Mouse (Mus musculus) embryonic facial prominence, embryonic 14.5 days (tissue): Measurements from ENCODE around the gene Pdcd1. TPM values are rescaled to one million over a fixed set of nuclear protein-coding genes. Genes with fewer than 3 reads are reported as not detected.
"Not testable (repeated sequence)": the region's sequence is repeated elsewhere in the genome, so short reads cannot be mapped to it uniquely, and the experiment has no call there.

Experiments
- ATAC-seq: fragments of 200-750 bp; cut with Nextera tagmentation; 2 replicates; pipeline ENCODE4 v1.8.0; 2017; ENCODE audit warnings: low read depth, moderate number of reproducible peaks, moderate TSS enrichment
- DNase-seq: peaks from one replicate; pipeline ENCODE4 v3.0.0-alpha.2; 2015; ENCODE audit warnings: low spot score
- H3K27ac ChIP-seq: fragments of 300-500 bp; sonication (generic); replicated peaks from 2 replicates; pipeline ENCODE4 v1.5.1; 2014; ENCODE audit warnings: low read depth, mild to moderate bottlenecking, low read length, moderate library complexity
- H3K27me3 ChIP-seq: fragments of 300-500 bp; sonication (generic); replicated peaks from 2 replicates; pipeline ENCODE4 v1.6.1; 2014; ENCODE audit warnings: low read length; ENCODE audit not compliant: control insufficient read depth, insufficient read depth
- H3K36me3 ChIP-seq: fragments of 300-500 bp; sonication (generic); 2 replicates; pipeline ENCODE4 v1.6.1; 2014; ENCODE audit warnings: low read length, mixed read lengths; ENCODE audit not compliant: control insufficient read depth, insufficient read depth
- H3K4me1 ChIP-seq: fragments of 300-500 bp; sonication (generic); 2 replicates; pipeline ENCODE4 v1.6.1; 2014; ENCODE audit warnings: antibody characterized with exemption, low read length; ENCODE audit not compliant: control insufficient read depth, insufficient read depth
- H3K4me2 ChIP-seq: fragments of 300-500 bp; sonication (generic); 2 replicates; pipeline ENCODE4 v1.6.1; 2014; ENCODE audit warnings: low read depth, mild to moderate bottlenecking, low read length, moderate library complexity, mixed read lengths
- H3K4me3 ChIP-seq: fragments of 300-500 bp; sonication (generic); 2 replicates; pipeline ENCODE4 v1.5.1; 2014; ENCODE audit warnings: low read depth, mild to moderate bottlenecking, low read length
- H3K9ac ChIP-seq: fragments of 300-500 bp; sonication (generic); 2 replicates; pipeline ENCODE4 v1.6.1; 2014; ENCODE audit warnings: low read depth, mild to moderate bottlenecking, low read length, moderate library complexity, mixed read lengths
- H3K9me3 ChIP-seq: fragments of 300-500 bp; sonication (generic); 2 replicates; pipeline ENCODE4 v1.6.1; 2016; ENCODE audit warnings: low read length; ENCODE audit not compliant: control insufficient read depth
- WGBS: fragments of 180-500 bp; shearing (Covaris S2); extraction: QIAGEN DNeasy Blood & Tissue Kit; methylation state at CpG from one replicate; pipeline ENCODE4 v1.1.7; 2014; 5-methylcytosine and 5-hydroxymethylcytosine counted together
- polyA plus RNA-seq: library from polyadenylated mRNA; unstranded; fragments of >200 nt; fragmentation: Nextera tagmentation; extraction: Ambion mirVana; gene quantifications from 2 replicates; pipeline ENCODE4 v1.2.1, GENCODE M21; 2014

Pdcd1 gene
- polyA plus RNA-seq, 1 experiment from 2014 or later = 0.25 TPM

GRCm38 (mm10) chr1:94078314-94078713, 26.0 kb upstream of the Pdcd1 start:
- no peak; the same call in 1 of the 2 replicates for ATAC-seq
- DNase-seq = peak; percentile 62
- WGBS = 70% methylated on average over 3 of the region's 3 CpGs
- Histone ChIP-seq H3K27ac (no peak overlapping the region), H3K9me3 (no peaks in the 10 kb centered on the region), H3K27me3 (0 out of 2 replicates have a peak, but pooled peaks cover 4% of the 10 kb centered on the region), H3K36me3 (no peaks in the 10 kb centered on the region), H3K4me3 (no peak overlapping the region), H3K4me2 (no peak overlapping the region), H3K4me1 (no peaks in the 10 kb centered on the region), H3K9ac (no peak overlapping the region)

DNA sequence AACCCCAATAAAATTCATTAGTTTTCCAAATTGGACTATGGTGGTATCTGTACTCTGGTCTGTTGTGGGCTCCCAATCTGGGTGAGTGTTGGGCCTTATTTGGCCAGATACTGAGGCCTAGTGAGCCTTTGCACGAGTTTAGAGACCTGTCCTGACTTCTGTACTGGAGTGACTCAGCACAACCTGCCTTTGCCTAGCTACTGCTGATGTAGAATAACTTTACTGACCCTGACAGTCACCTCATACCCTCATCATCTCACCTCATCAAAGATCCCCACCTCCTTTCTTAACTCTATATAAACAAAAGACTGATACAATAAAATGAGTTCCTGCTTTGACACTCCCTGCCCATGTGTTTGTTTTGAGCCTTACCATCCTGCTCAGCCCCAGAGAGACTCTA, 24.3 kb upstream of the Pdcd1 start:
- H3K4me1 ChIP-seq = no peaks in the 10 kb centered on the region
- ATAC-seq (no peak), DNase-seq (no peak)
- 0 out of 2 replicates have a peak, but pooled peaks cover 4% of the 10 kb centered on the region for H3K27me3 ChIP-seq
- H3K9me3 ChIP-seq = no peaks in the 10 kb centered on the region
- no peaks in the 10 kb centered on the region for H3K36me3 ChIP-seq
- no peak overlapping the region for H3K27ac ChIP-seq
- 28% methylated on average over 1 of the region's 1 CpGs for WGBS
- no peak overlapping the region for H3K9ac ChIP-seq
- no peak overlapping the region for H3K4me2 ChIP-seq
- H3K4me3 ChIP-seq = no peak overlapping the region

GRCm38 (mm10) chr1:94074756-94075155, 22.4 kb upstream of the Pdcd1 start:
- Histone ChIP-seq H3K9ac (no peak overlapping the region), H3K27me3 (no peaks in the 10 kb centered on the region), H3K9me3 (no peaks in the 10 kb centered on the region), H3K4me1 (no peaks in the 10 kb centered on the region), H3K4me2 (no peak overlapping the region), H3K4me3 (no peak overlapping the region), H3K27ac (no peak overlapping the region), H3K36me3 (no peaks in the 10 kb centered on the region)
- no peak for ATAC-seq
- DNase-seq = no peak
- 80% methylated on average over 6 of the region's 6 CpGs for WGBS

- not testable (repeated sequence) for H3K4me1 ChIP-seq, H3K27me3 ChIP-seq, H3K4me3 ChIP-seq, H3K27ac ChIP-seq, DNase-seq, H3K9me3 ChIP-seq, H3K9ac ChIP-seq, H3K4me2 ChIP-seq, H3K36me3 ChIP-seq, ATAC-seq
- 63% methylated on average over 1 of the region's 1 CpGs for WGBS
Observed at GRCm38 (mm10) chr1:94058281-94058680, 5.9 kb upstream of the Pdcd1 start.

DNA sequence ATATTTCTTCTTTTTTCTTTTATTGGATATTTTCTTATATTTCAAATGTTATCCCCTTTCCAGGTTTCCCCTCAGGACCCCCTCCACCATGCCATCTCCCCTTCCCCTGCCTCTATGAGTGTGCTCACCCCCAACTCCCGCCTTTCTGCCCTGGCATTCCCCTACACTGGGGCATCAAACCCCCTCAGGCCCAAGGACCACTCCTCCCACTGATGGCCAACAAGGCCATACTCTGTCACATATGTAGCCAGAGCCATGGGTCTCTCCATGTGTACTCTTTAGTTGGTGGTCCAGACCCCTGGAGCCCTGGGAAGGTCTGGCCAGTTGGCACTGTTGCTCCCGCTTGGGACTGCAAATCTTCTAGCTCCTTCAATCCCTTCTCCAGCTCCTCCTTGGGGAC, 5.0 kb upstream of the Pdcd1 start:
- no peak overlapping the region for H3K4me3 ChIP-seq
- no peaks in the 10 kb centered on the region for H3K4me1 ChIP-seq
- no peak for DNase-seq
- H3K9ac ChIP-seq = no peak overlapping the region
- H3K27ac ChIP-seq = no peak overlapping the region
- H3K36me3 ChIP-seq = no peaks in the 10 kb centered on the region
- no peaks in the 10 kb centered on the region for H3K9me3 ChIP-seq
- ATAC-seq = no peak
- H3K4me2 ChIP-seq = no peak overlapping the region
- H3K27me3 ChIP-seq = no peaks in the 10 kb centered on the region
- WGBS = 88% methylated on average over 2 of the region's 2 CpGs

DNA sequence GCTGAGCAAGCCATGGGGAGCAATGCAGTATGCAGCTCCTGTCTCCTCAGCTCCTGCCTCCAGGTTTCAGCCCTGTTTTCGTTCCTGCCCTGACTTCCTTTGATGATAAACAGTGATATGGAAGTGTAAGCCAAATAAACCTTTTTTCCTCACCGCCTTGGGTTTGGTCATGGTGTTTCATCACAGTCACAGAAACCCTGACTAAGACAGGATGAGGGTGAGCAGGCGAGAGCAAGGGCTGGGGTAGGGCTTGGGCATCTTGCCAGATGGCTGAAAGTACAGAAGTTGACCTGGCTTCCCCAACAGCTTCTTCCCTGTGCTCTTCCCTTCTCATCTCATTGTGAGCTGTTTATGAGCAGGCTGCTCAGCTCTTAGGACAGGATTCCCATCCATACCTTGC, 3.6 kb upstream of the Pdcd1 start:
- H3K36me3 ChIP-seq = no peaks in the 10 kb centered on the region
- WGBS = 67% methylated on average over 3 of the region's 3 CpGs
- H3K9ac ChIP-seq = no peak overlapping the region
- DNase-seq = no peak
- no peaks in the 10 kb centered on the region for H3K4me1 ChIP-seq
- no peak overlapping the region for H3K4me3 ChIP-seq
- no peak overlapping the region for H3K27ac ChIP-seq
- no peaks in the 10 kb centered on the region for H3K9me3 ChIP-seq
- H3K4me2 ChIP-seq = no peak overlapping the region
- no peak for ATAC-seq
- H3K27me3 ChIP-seq = no peaks in the 10 kb centered on the region

GRCm38 (mm10) chr1:94054481-94054880, 2.1 kb upstream of the Pdcd1 start:
- Histone ChIP-seq H3K9ac (no peak overlapping the region), H3K4me2 (no peak overlapping the region), H3K27me3 (no peaks in the 10 kb centered on the region), H3K36me3 (no peaks in the 10 kb centered on the region), H3K4me3 (no peak overlapping the region), H3K9me3 (no peaks in the 10 kb centered on the region), H3K4me1 (no peaks in the 10 kb centered on the region), H3K27ac (no peak overlapping the region)
- DNase-seq (no peak), ATAC-seq (peak; percentile 85; the same call in 1 of the 2 replicates)
- 68% methylated on average over 1 of the region's 1 CpGs for WGBS

- DNase-seq (no peak), ATAC-seq (no peak)
- no peaks in the 10 kb centered on the region for H3K36me3 ChIP-seq
- H3K9me3 ChIP-seq = no peaks in the 10 kb centered on the region
- no peak overlapping the region for H3K27ac ChIP-seq
- H3K27me3 ChIP-seq = no peaks in the 10 kb centered on the region
- H3K4me2 ChIP-seq = no peak overlapping the region
- H3K4me1 ChIP-seq = no peaks in the 10 kb centered on the region
- H3K4me3 ChIP-seq = no peak overlapping the region
- no peak overlapping the region for H3K9ac ChIP-seq
- 61% methylated on average over 7 of the region's 7 CpGs for WGBS
Observed at GRCm38 (mm10) chr1:94053530-94054216, 1.3 kb upstream of the Pdcd1 start.

DNA sequence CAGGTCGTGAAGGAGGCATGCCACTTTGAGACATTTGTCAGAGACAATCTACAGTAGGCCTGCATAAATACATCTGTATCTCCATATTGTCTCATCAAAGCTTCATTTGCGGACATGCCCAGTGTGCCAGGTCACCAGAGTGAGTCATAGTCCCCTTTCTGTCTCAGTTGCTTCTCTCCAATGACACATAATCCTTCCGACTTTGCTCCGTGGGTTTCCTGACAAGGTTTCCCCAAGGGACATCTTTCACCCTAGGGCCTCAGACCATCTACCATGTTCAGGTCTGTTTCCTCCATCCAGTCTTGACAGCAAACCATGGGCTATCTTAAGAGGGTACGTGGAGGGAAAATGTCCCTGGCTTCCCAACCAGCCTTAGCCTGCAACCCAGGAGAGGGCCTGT, 1.2 kb downstream of the Pdcd1 start:
- H3K4me1 ChIP-seq = no peaks in the 10 kb centered on the region
- ATAC-seq (no peak), DNase-seq (no peak)
- H3K27ac ChIP-seq = no peak overlapping the region
- H3K27me3 ChIP-seq = no peaks in the 10 kb centered on the region
- H3K4me3 ChIP-seq = no peak overlapping the region
- no peaks in the 10 kb centered on the region for H3K36me3 ChIP-seq
- H3K4me2 ChIP-seq = no peak overlapping the region
- no peaks in the 10 kb centered on the region for H3K9me3 ChIP-seq
- no peak overlapping the region for H3K9ac ChIP-seq
- 81% methylated on average over 5 of the region's 5 CpGs for WGBS
